Mouse (Mus musculus): ENCODE measurements around the gene Hist1h2bb. TPM values are rescaled to one million over a fixed set of nuclear protein-coding genes. Genes with fewer than 3 reads are reported as not detected.
"Not testable (repeated sequence)": the region's sequence is repeated elsewhere in the genome, so short reads cannot be mapped to it uniquely, and the experiment has no call there.

Hist1h2bb gene
- polyA plus RNA-seq, 1 experiment from 2014 or later, result 2.9 TPM

- WGBS, result 6% methylated on average over 13 of the region's 13 CpGs
- peak overlapping the region; percentile 98 for H3K27ac ChIP-seq
- H3K9me3 ChIP-seq, result no peaks in the 10 kb centered on the region
- no peak for DNase-seq (ENCODE audit: low spot score)
- no peaks in the 10 kb centered on the region for H3K36me3 ChIP-seq
- no peaks in the 10 kb centered on the region for H3K27me3 ChIP-seq (ENCODE audit: insufficient read depth, poor library complexity, severe bottlenecking)
- H3K4me3 ChIP-seq, result peak overlapping the region; percentile 60
- peaks cover 14% of the 10 kb centered on the region for H3K4me1 ChIP-seq
Measured at GRCm38 (mm10) chr13:23747081-23747891, 752 bp downstream of the Hist1h2bb start.

- peak overlapping the region; percentile 18; the same call in 1 of the 2 replicates for H3K4me3 ChIP-seq
- no peaks in the 10 kb centered on the region for H3K36me3 ChIP-seq
- H3K4me1 ChIP-seq, result peaks cover 17% of the 10 kb centered on the region
- no peak for DNase-seq (ENCODE audit: low spot score)
- H3K27me3 ChIP-seq (ENCODE audit: insufficient read depth, poor library complexity, severe bottlenecking), result no peaks in the 10 kb centered on the region
- H3K27ac ChIP-seq, result peak overlapping the region; percentile 98
- WGBS, result 14% methylated on average over 4 of the region's 4 CpGs
- H3K9me3 ChIP-seq, result no peaks in the 10 kb centered on the region
Measured at GRCm38 (mm10) chr13:23747892-23748288, 1.4 kb downstream of the Hist1h2bb start.

GRCm38 (mm10) chr13:23749563-23750121, 3.1 kb downstream of the Hist1h2bb start:
- Histone ChIP-seq H3K4me1 (peaks cover 16% of the 10 kb centered on the region), H3K27me3 (ENCODE audit: insufficient read depth, poor library complexity, severe bottlenecking) (no peaks in the 10 kb centered on the region), H3K27ac (peak overlapping the region; percentile 98), H3K36me3 (no peaks in the 10 kb centered on the region), H3K9me3 (no peaks in the 10 kb centered on the region), H3K4me3 (no peak overlapping the region)
- 84% methylated on average over 5 of the region's 5 CpGs for WGBS
- DNase-seq (ENCODE audit: low spot score), result no peak

GRCm38 (mm10) chr13:23750839-23751477, 4.4 kb downstream of the Hist1h2bb start, which contains the start of gene Hist1h2ab:
Gene Hist1h2ab, plus strand, starts transcription at chr13:23751126.
- H3K9me3 ChIP-seq; H3K27me3 ChIP-seq (ENCODE audit: insufficient read depth, poor library complexity, severe bottlenecking); H3K36me3 ChIP-seq: not testable (repeated sequence)
- DNase-seq (ENCODE audit: low spot score), result peak; percentile 92
- H3K4me3 ChIP-seq, result peak within 1 kb of the TSS; percentile 55
- peak within 1 kb of the TSS; percentile 98 for H3K27ac ChIP-seq
- peaks cover 16% of the 10 kb centered on the region for H3K4me1 ChIP-seq
- WGBS, result 3% methylated on average over 29 of the region's 47 CpGs

GRCm38 (mm10) chr13:23751478-23751956, 5.0 kb downstream of the Hist1h2bb start:
- WGBS, result 2% methylated on average over 11 of the region's 11 CpGs
- Histone ChIP-seq H3K27ac (peak overlapping the region; percentile 98), H3K27me3 (ENCODE audit: insufficient read depth, poor library complexity, severe bottlenecking) (no peaks in the 10 kb centered on the region), H3K36me3 (no peaks in the 10 kb centered on the region), H3K9me3 (no peaks in the 10 kb centered on the region), H3K4me3 (peak overlapping the region; percentile 55), H3K4me1 (peaks cover 16% of the 10 kb centered on the region)
- no peak for DNase-seq (ENCODE audit: low spot score)

- DNase-seq (ENCODE audit: low spot score), result peak; percentile 95
- 2% methylated on average over 21 of the region's 47 CpGs for WGBS
- not testable (repeated sequence) for H3K9me3 ChIP-seq; H3K27me3 ChIP-seq (ENCODE audit: insufficient read depth, poor library complexity, severe bottlenecking); H3K36me3 ChIP-seq
- Histone ChIP-seq H3K27ac (peak within 1 kb of the TSS; percentile 98), H3K4me1 (peaks cover 15% of the 10 kb centered on the region), H3K4me3 (peak within 1 kb of the TSS; percentile 55)
Measured at GRCm38 (mm10) chr13:23752067-23752741, 5.7 kb downstream of the Hist1h2bb start, which contains the start of gene Hist1h3b. Gene Hist1h3b, plus strand, starts transcription at chr13:23752267.

- Histone ChIP-seq H3K4me3 (peak overlapping the region; percentile 53), H3K36me3 (no peaks in the 10 kb centered on the region), H3K27ac (peak overlapping the region; percentile 85), H3K4me1 (peaks cover 13% of the 10 kb centered on the region), H3K27me3 (ENCODE audit: insufficient read depth, poor library complexity, severe bottlenecking) (no peaks in the 10 kb centered on the region), H3K9me3 (no peaks in the 10 kb centered on the region)
- no peak for DNase-seq (ENCODE audit: low spot score)
- WGBS, result 4% methylated on average over 6 of the region's 6 CpGs
Measured at GRCm38 (mm10) chr13:23752742-23753172, 6.2 kb downstream of the Hist1h2bb start.

- no peak for DNase-seq (ENCODE audit: low spot score)
- 62% methylated on average over 4 of the region's 4 CpGs for WGBS
- Histone ChIP-seq H3K36me3 (no peaks in the 10 kb centered on the region), H3K4me3 (peak overlapping the region; percentile 53), H3K27me3 (ENCODE audit: insufficient read depth, poor library complexity, severe bottlenecking) (no peaks in the 10 kb centered on the region), H3K4me1 (peaks cover 6% of the 10 kb centered on the region), H3K9me3 (no peaks in the 10 kb centered on the region), H3K27ac (peak overlapping the region; percentile 85)
Measured at GRCm38 (mm10) chr13:23753314-23754078, 7.0 kb downstream of the Hist1h2bb start.

GRCm38 (mm10) chr13:23755000-23755399, 8.5 kb downstream of the Hist1h2bb start:
- H3K36me3 ChIP-seq, result no peaks in the 10 kb centered on the region
- H3K27ac ChIP-seq, result peak overlapping the region; percentile 78; the same call in 1 of the 2 replicates
- H3K9me3 ChIP-seq, result no peaks in the 10 kb centered on the region
- peaks cover 7% of the 10 kb centered on the region for H3K4me1 ChIP-seq
- DNase-seq (ENCODE audit: low spot score), result no peak
- H3K27me3 ChIP-seq (ENCODE audit: insufficient read depth, poor library complexity, severe bottlenecking), result no peaks in the 10 kb centered on the region
- H3K4me3 ChIP-seq, result no peak overlapping the region

- 0% methylated on average over 20 of the region's 22 CpGs for WGBS
- Histone ChIP-seq H3K9me3 (no peaks in the 10 kb centered on the region), H3K36me3 (no peaks in the 10 kb centered on the region), H3K4me3 (peak within 1 kb of the TSS; percentile 59), H3K27ac (peak within 1 kb of the TSS; percentile 87), H3K27me3 (ENCODE audit: insufficient read depth, poor library complexity, severe bottlenecking) (no peaks in the 10 kb centered on the region), H3K4me1 (peaks cover 13% of the 10 kb centered on the region)
- DNase-seq (ENCODE audit: low spot score), result peak; percentile 95
Measured at GRCm38 (mm10) chr13:23756790-23757189, 10.3 kb downstream of the Hist1h2bb start, which contains the start of gene Hist1h4b. Gene Hist1h4b, plus strand, starts transcription at chr13:23757013.

GRCm38 (mm10) chr13:23757211-23757773, 10.8 kb downstream of the Hist1h2bb start:
- Histone ChIP-seq H3K27ac (peak overlapping the region; percentile 87), H3K9me3 (no peaks in the 10 kb centered on the region), H3K36me3 (no peaks in the 10 kb centered on the region), H3K4me1 (peaks cover 13% of the 10 kb centered on the region), H3K4me3 (peak overlapping the region; percentile 59), H3K27me3 (ENCODE audit: insufficient read depth, poor library complexity, severe bottlenecking) (no peaks in the 10 kb centered on the region)
- 3% methylated on average over 18 of the region's 23 CpGs for WGBS
- DNase-seq (ENCODE audit: low spot score), result peak; percentile 81
